Mouse (Mus musculus) heart, postnatal 0 days (tissue): ENCODE measurements around the gene Nxph4. TPM values are rescaled to one million over a fixed set of nuclear protein-coding genes. Genes with fewer than 3 reads are reported as not detected.
A peak's percentile ranks its signal among the peaks of the same experiment; 100 is the strongest.

ENCODE experiments used
- ATAC-seq: fragments of 200-750 bp; cut with Nextera tagmentation; 2 replicates; pipeline ENCODE4 v1.8.0; 2017; ENCODE audit warnings: low read depth, moderate number of reproducible peaks, moderate library complexity; ENCODE audit not compliant: insufficient read depth
- DNase-seq: peaks from one replicate; pipeline ENCODE4 v3.0.0-alpha.2; 2016; ENCODE audit warnings: low spot score
- H3K27ac ChIP-seq: fragments of 300-500 bp; sonication (generic); 2 replicates; pipeline ENCODE4 v1.5.1; 2014; ENCODE audit warnings: low read depth, mild to moderate bottlenecking
- H3K27me3 ChIP-seq: fragments of 300-500 bp; sonication (generic); 2 replicates; pipeline ENCODE4 v1.6.1; 2014; ENCODE audit warnings: low read length, mixed read lengths; ENCODE audit not compliant: control insufficient read depth, insufficient read depth
- H3K36me3 ChIP-seq: fragments of 300-500 bp; sonication (generic); replicated peaks from 2 replicates; pipeline ENCODE4 v1.6.1; 2014; ENCODE audit warnings: low read length, mixed read lengths; ENCODE audit not compliant: control insufficient read depth, insufficient read depth
- H3K4me1 ChIP-seq: fragments of 300-500 bp; sonication (generic); 2 replicates; pipeline ENCODE4 v1.6.1; 2014; ENCODE audit warnings: antibody characterized with exemption; ENCODE audit not compliant: control insufficient read depth, insufficient read depth
- H3K4me2 ChIP-seq: fragments of 300-500 bp; sonication (generic); 2 replicates; pipeline ENCODE4 v1.6.1; 2014; ENCODE audit warnings: low read depth, mild to moderate bottlenecking, low read length, moderate library complexity
- H3K4me3 ChIP-seq: fragments of 300-500 bp; sonication (generic); 2 replicates; pipeline ENCODE4 v1.5.1; 2014; ENCODE audit warnings: low read depth, low read length
- H3K9ac ChIP-seq: fragments of 300-500 bp; sonication (generic); replicated peaks from 2 replicates; pipeline ENCODE4 v1.6.1; 2014; ENCODE audit warnings: low read depth, low read length, mixed read lengths
- H3K9me3 ChIP-seq: fragments of 300-500 bp; sonication (generic); replicated peaks from 2 replicates; pipeline ENCODE4 v1.6.1; 2016; ENCODE audit warnings: low read length; ENCODE audit not compliant: control insufficient read depth
- CTCF ChIP-seq: IDR thresholded peaks from 2 replicates; pipeline ENCODE4 v1.5.1; 2016; ENCODE audit warnings: antibody characterized with exemption, control low read depth, low read depth
- EP300 ChIP-seq: IDR thresholded peaks from 2 replicates; pipeline ENCODE4 v1.6.1; 2016; ENCODE audit warnings: antibody characterized with exemption, low read depth
- WGBS: fragments of 180-500 bp; shearing (Covaris S2); extraction: QIAGEN DNeasy Blood & Tissue Kit; methylation state at CpG from one replicate; pipeline ENCODE4 v1.1.7; 2014; 5-methylcytosine and 5-hydroxymethylcytosine counted together
- polyA plus RNA-seq: library from polyadenylated mRNA; unstranded; fragments of >200 nt; fragmentation: Nextera tagmentation; extraction: Ambion mirVana; gene quantifications from 2 replicates; pipeline ENCODE4 v1.2.1, GENCODE M21; 2015
- total RNA-seq: library from RNA; depleted of rRNA; stranded (reverse); fragments of >200 nt; gene quantifications from 2 replicates; pipeline ENCODE4 v1.2.3, GENCODE M21; 2014; ENCODE audit warnings: low replicate concordance

Gene Nxph4
- total and polyA plus RNA-seq, 2 experiments from 2014 or later = 0.41 TPM; not detected in 1

- WGBS = 8% methylated on average over 8 of the region's 8 CpGs
- no peak overlapping the region for H3K27ac ChIP-seq
- peaks cover 58% of the 10 kb centered on the region for H3K27me3 ChIP-seq
- no peak overlapping the region for H3K4me2 ChIP-seq
- H3K4me1 ChIP-seq = 0 out of 2 replicates have a peak, but pooled peaks cover 7% of the 10 kb centered on the region
- no peaks in the 10 kb centered on the region for H3K36me3 ChIP-seq
- ATAC-seq = no peak
- no peak for TF ChIP-seq EP300
- peak; percentile 54 for TF ChIP-seq CTCF
- no peaks in the 10 kb centered on the region for H3K9me3 ChIP-seq
- peak; percentile 10 for DNase-seq
- no peak overlapping the region for H3K4me3 ChIP-seq
- H3K9ac ChIP-seq = no peak overlapping the region
These were observed 2.4 kb upstream of the Nxph4 start for GRCm38 (mm10) chr10:127536586-127537314.

- Histone ChIP-seq H3K9me3 (no peaks in the 10 kb centered on the region), H3K27me3 (peaks cover 76% of the 10 kb centered on the region), H3K4me1 (0 out of 2 replicates have a peak, but pooled peaks cover 7% of the 10 kb centered on the region), H3K27ac (no peak overlapping the region), H3K9ac (no peak overlapping the region), H3K4me3 (peak overlapping the region; percentile 54), H3K36me3 (no peaks in the 10 kb centered on the region), H3K4me2 (peak overlapping the region; percentile 84)
- ATAC-seq (no peak), DNase-seq (no peak)
- TF ChIP-seq CTCF (no peak), EP300 (no peak)
- 2% methylated on average over 29 of the region's 30 CpGs for WGBS
These were observed 598 bp upstream of the Nxph4 start for GRCm38 (mm10) chr10:127534929-127535384.

- WGBS = 4% methylated on average over 4 of the region's 4 CpGs
- ATAC-seq (no peak), DNase-seq (no peak)
- Histone ChIP-seq H3K36me3 (no peaks in the 10 kb centered on the region), H3K4me1 (peaks cover 8% of the 10 kb centered on the region; the same call in 1 of the 2 replicates), H3K4me2 (no peak overlapping the region), H3K4me3 (no peak overlapping the region), H3K27me3 (peaks cover 100% of the 10 kb centered on the region), H3K9ac (no peak overlapping the region), H3K27ac (no peak overlapping the region), H3K9me3 (no peaks in the 10 kb centered on the region)
- TF ChIP-seq EP300 (no peak), CTCF (no peak)
These were observed 2.8 kb downstream of the Nxph4 start for GRCm38 (mm10) chr10:127531548-127531947.

- TF ChIP-seq CTCF (no peak), EP300 (no peak)
- Histone ChIP-seq H3K27ac (no peak overlapping the region), H3K4me2 (no peak overlapping the region), H3K36me3 (no peaks in the 10 kb centered on the region), H3K4me3 (no peak overlapping the region), H3K9me3 (no peaks in the 10 kb centered on the region), H3K9ac (no peak overlapping the region), H3K4me1 (peaks cover 13% of the 10 kb centered on the region; the same call in 1 of the 2 replicates), H3K27me3 (peaks cover 100% of the 10 kb centered on the region)
- under 1% methylated on average over 18 of the region's 25 CpGs for WGBS
- DNase-seq (no peak), ATAC-seq (no peak)
These were observed 3.4 kb downstream of the Nxph4 start for GRCm38 (mm10) chr10:127530945-127531344.

- Histone ChIP-seq H3K4me1 (peaks cover 6% of the 10 kb centered on the region; the same call in 1 of the 2 replicates), H3K9ac (no peak overlapping the region), H3K4me3 (no peak overlapping the region), H3K27me3 (peaks cover 89% of the 10 kb centered on the region), H3K4me2 (no peak overlapping the region), H3K27ac (no peak overlapping the region), H3K9me3 (no peaks in the 10 kb centered on the region), H3K36me3 (no peaks in the 10 kb centered on the region)
- 12% methylated on average over 17 of the region's 17 CpGs for WGBS
- no peak for DNase-seq
- no peak for ATAC-seq
- TF ChIP-seq EP300 (no peak), CTCF (no peak)
These were observed 6.9 kb downstream of the Nxph4 start for GRCm38 (mm10) chr10:127527481-127527880.

- TF ChIP-seq CTCF (peak; percentile 45), EP300 (no peak)
- WGBS = 1% methylated on average over 26 of the region's 26 CpGs
- Histone ChIP-seq H3K36me3 (no peaks in the 10 kb centered on the region), H3K27ac (no peak overlapping the region), H3K9me3 (no peaks in the 10 kb centered on the region), H3K4me2 (peak overlapping the region; percentile 59), H3K27me3 (peaks cover 81% of the 10 kb centered on the region), H3K4me1 (peaks cover 6% of the 10 kb centered on the region), H3K9ac (no peak overlapping the region), H3K4me3 (peak overlapping the region; percentile 40)
- peak; percentile 59 for DNase-seq
- ATAC-seq = peak; percentile 57
These were observed 7.7 kb downstream of the Nxph4 start for GRCm38 (mm10) chr10:127526681-127527080.
